10 mouse cellular contexts compared by ENCODE assay signal in genomic region chr1:176994087-176994486, GRCm38 (mm10).
DNase-seq lines count a peak whose midpoint lies in the region; ATAC-seq and TF ChIP-seq lines count a peak whose summit lies in the region.
"Had no signal": no experiment of that assay in that cellular context is flagged by ENCODE, and none has a peak within 500 bp of the region (broad histone marks: within the 10 kb centered on the region; RNA-seq: fewer than 3 reads in every experiment).

No protein-coding gene starts in this region.

- H3K36me3 ChIP-seq in embryonic facial prominence, embryonic 10.5 days (replicated peaks), result no peaks in the 10 kb centered on the region
- H3K36me3 ChIP-seq in hindbrain, postnatal 0 days (ENCODE audit: insufficient read depth, low read length), result no peaks in the 10 kb centered on the region

- H3K4me2 ChIP-seq in hindbrain, postnatal 0 days (ENCODE audit: low read depth, low read length), result peak overlapping the region; percentile 3; the same call in 1 of the 2 replicates

- H3K9ac ChIP-seq in hindbrain, postnatal 0 days (replicated peaks; ENCODE audit: low read length), result no peak overlapping the region

- H3K27me3 ChIP-seq in embryonic facial prominence, embryonic 10.5 days (replicated peaks; ENCODE audit: low read depth, poor library complexity, severe bottlenecking), result peaks cover 9% of the 10 kb centered on the region
- H3K27me3 ChIP-seq in hindbrain, postnatal 0 days (ENCODE audit: insufficient read depth, low read length), result no peaks in the 10 kb centered on the region

- WGBS in embryonic facial prominence, embryonic 10.5 days, result 27% methylated on average over 7 of the region's 7 CpGs
- 17% methylated on average over 7 of the region's 7 CpGs for WGBS in hindbrain, postnatal 0 days

- TF ChIP-seq CTCF in left cerebral cortex, adult 2 months (IDR thresholded peaks at IDR 0.05), result no peak
- TF ChIP-seq CTCF in hindbrain, postnatal 0 days (IDR thresholded peaks at IDR 0.05; ENCODE audit: low read depth), result no peak

- no peak overlapping the region for H3K4me3 ChIP-seq in left cerebral cortex, adult 2 months
- no peak overlapping the region for H3K4me3 ChIP-seq in embryonic facial prominence, embryonic 10.5 days
- no peak overlapping the region for H3K4me3 ChIP-seq in hindbrain, postnatal 0 days (ENCODE audit: low read length)

- no peaks in the 10 kb centered on the region for H3K9me3 ChIP-seq in embryonic facial prominence, embryonic 10.5 days
- no peaks in the 10 kb centered on the region for H3K9me3 ChIP-seq in hindbrain, postnatal 0 days (ENCODE audit: low read length)

- intact Hi-C loops in left cerebral cortex, adult 2 months (cut with DNase I), result no loop called here
- intact Hi-C loops in left cerebral cortex, postnatal 25 days (cut with DNase I), result loop anchor here (5.0 kb wide), 1 partner anchor 107 kb away; no protein-coding TSS in a partner anchor

- H3K27ac ChIP-seq in left cerebral cortex, adult 2 months, result peak overlapping the region; percentile 63; the same call in 1 of the 2 replicates
- H3K27ac ChIP-seq in embryonic facial prominence, embryonic 10.5 days (replicated peaks), result peak overlapping the region; percentile 86
- peak overlapping the region; percentile 86 for H3K27ac ChIP-seq in hindbrain, postnatal 0 days

- DNase-seq in left cerebral cortex, adult 2 months (ENCODE audit: extremely low spot score in 1 of 2, low spot score in 2 of 2), result no peak
- no peak for DNase-seq in left cerebral cortex, postnatal 25 days (ENCODE audit: low spot score in 2 of 2)
- peak; percentile 26 for DNase-seq in embryonic facial prominence, embryonic 10.5 days (ENCODE audit: low spot score)
- DNase-seq in hindbrain, postnatal 0 days (ENCODE audit: low spot score), result peak; percentile 75
- DNase-seq in neural tube, embryonic 10.5 days (ENCODE audit: extremely low spot score, low spot score), result peak; percentile 50
- DNase-seq in kidney, adult 9 months, result no peak
- DNase-seq in right cerebral cortex, postnatal 25 days, result no peak
- no peak for DNase-seq in gastrocnemius, postnatal 25 days
- DNase-seq: gastrocnemius, postnatal 14 days; kidney, postnatal 4 days had no signal

- ATAC-seq in hindbrain, postnatal 0 days, result peak; percentile 82

- H3K4me1 ChIP-seq in embryonic facial prominence, embryonic 10.5 days, result peaks cover 72% of the 10 kb centered on the region
- H3K4me1 ChIP-seq in hindbrain, postnatal 0 days (ENCODE audit: insufficient read depth, low read length), result peaks cover 37% of the 10 kb centered on the region

Comparison
In these comparisons a context has a peak if more than half of its experiments do, and no peak if none do; other contexts are left out.
1. DNase-seq: peak in embryonic facial prominence, embryonic 10.5 days (single experiment), hindbrain, postnatal 0 days (single experiment) and neural tube, embryonic 10.5 days (single experiment); none in left cerebral cortex, adult 2 months (0 of 2), left cerebral cortex, postnatal 25 days (0 of 2), kidney, adult 9 months (single experiment), right cerebral cortex, postnatal 25 days (single experiment) and gastrocnemius, postnatal 25 days (single experiment).
2. Peak in every context shown above with its lines, with median percentiles within 50 percentile points of each other: H3K27ac ChIP-seq.